Mouse (Mus musculus): ENCODE results near the gene Olfr646.

Gene Olfr646

DNA sequence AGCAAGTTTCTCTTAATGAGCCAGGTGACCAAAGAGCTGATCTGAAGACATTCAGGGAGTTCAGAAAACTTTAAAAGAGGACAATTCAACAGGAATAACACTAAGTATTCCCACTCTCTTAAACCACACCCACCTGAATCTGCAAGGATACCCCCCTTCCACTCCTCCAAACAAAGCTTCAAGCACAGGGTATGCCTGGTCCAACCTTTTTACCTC, at the start of gene Olfr646:
Gene Olfr646, plus strand, starts transcription at position 117 of the 216 bp plus-strand sequence.
- DNase-seq (ENCODE audit: low read depth in 2 of 2, low spot score in 2 of 2), result no peak

DNA sequence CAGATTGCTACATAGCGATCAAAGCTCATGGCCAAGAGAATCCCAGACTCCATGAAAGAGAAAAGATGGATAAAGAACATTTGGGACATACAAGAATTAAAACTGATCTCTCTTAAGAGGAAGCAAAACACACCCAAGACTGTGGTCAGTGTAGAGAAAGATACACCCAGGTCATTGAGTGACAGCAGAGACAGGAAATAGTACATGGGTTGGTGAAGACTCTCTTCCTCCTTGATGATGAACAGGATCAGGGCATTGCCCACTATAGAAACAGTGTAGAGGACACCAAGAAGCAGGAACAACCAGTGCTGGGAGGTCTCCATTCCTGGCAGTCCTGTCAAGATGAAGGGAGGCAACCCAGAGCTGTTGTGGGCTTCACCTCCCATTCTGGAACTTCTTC, 45.5 kb upstream of the Olfr646 start:
- no peak for DNase-seq (ENCODE audit: low read depth in 2 of 2, low spot score in 2 of 2)

DNA sequence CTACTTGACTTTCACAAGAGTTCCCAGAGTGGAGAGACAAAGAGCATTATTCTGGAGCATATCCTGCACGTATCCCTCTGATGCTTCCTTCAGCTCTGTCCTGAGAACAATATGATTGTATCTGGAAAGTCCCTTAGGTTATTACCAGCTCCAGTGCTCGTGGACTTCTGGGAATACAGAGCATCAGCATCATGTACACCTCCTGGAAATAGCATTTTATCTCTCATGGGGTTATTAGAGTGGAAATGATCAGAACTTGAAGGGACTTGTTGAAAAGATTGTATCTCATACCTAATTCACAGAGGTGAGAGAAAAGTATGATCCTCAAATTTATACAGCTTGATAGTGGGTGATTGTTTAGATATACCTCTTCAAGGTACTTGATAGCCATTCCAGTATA, 43.3 kb upstream of the Olfr646 start, which contains the start of gene 4930516K23Rik:
Gene 4930516K23Rik, minus strand, starts transcription at position 101 of the 400 bp plus-strand sequence.
- no peak for DNase-seq (ENCODE audit: low read depth in 2 of 2, low spot score in 2 of 2)

DNA sequence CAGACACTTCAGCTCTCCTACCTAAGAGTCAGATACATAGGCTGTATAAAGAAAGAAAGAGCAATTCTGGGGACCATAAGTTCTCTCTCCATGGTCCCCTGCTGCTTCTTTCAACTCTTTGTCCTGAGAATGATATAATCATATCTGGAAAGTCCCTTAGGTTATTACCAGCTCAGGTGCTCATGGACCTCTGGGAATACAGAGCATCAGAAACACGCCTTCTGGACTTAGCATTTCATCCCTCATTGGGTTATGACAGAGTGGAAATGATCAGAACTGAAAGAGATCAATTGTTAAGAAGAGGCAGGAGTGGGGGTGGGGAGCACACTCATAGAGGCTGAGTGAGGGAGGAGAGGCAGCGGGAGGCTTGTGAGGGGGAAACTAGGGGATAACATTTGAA, 32.9 kb upstream of the Olfr646 start, which contains the start of gene Olfr644:
Gene Olfr644, minus strand, starts transcription at position 101 of the 400 bp plus-strand sequence.
- DNase-seq (ENCODE audit: low read depth in 2 of 2, low spot score in 2 of 2), result no peak

DNA sequence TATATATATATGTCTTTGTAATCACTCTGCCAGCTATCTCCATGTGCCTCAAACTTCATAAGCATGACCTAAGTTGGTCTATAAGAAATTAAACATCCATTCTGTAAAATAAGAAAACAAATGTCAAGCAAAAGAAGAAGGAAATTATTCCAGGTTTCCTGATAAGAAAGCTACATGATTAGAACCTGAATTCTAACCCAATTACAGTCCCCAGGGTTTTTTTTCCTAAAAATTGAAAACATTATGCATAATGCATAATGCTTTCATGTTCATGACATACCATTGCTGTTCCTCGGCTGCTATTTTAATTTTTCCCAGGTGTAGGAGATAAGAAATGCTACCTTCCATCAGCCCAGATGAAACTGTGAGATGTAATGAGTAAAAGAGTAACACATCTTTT, 19.3 kb upstream of the Olfr646 start, which contains the start of gene Olfr645:
Gene Olfr645, minus strand, starts transcription at position 101 of the 400 bp plus-strand sequence.
- DNase-seq (ENCODE audit: low read depth in 2 of 2, low spot score in 2 of 2), result no peak

DNA sequence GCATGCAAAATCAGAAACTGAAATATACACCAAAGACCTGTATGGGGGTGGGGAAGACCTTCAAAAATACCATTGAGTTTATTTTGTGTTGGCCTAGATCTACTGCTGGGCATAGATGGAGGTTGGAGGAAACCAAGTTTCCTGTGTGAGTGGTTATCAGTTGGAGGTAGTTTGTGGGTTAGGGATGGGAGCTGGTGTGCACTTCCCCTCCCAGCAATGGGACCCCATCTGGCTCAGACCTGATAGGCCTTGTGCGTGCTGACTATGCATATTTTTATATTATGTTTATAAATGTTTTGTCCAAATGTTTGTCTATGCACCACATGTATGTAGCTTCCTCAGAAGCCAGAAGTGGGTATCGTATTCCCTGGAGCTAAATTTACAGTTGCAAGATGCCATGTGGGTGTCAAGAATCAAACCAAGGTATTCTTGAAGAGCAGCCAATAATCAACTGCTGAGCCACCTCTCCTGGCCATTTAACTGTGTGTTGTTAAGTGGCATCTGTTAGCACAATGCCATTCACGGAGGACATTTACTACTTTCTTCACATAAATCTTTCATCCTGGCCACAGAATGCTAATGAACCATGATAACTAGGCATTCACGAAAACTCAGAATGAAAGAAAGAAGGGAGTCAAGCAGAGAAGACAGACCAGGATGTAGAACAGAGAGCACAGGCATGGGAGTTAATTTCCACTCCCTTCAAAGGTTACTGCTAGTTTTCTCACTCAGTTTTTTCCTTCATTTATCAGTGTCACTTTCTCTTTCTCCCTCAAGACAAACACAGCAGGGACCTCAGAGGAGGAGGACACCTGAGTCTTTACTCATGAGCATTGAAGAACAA, 538 bp upstream of the Olfr646 start:
- no peak for DNase-seq (ENCODE audit: low read depth in 2 of 2, low spot score in 2 of 2)

DNA sequence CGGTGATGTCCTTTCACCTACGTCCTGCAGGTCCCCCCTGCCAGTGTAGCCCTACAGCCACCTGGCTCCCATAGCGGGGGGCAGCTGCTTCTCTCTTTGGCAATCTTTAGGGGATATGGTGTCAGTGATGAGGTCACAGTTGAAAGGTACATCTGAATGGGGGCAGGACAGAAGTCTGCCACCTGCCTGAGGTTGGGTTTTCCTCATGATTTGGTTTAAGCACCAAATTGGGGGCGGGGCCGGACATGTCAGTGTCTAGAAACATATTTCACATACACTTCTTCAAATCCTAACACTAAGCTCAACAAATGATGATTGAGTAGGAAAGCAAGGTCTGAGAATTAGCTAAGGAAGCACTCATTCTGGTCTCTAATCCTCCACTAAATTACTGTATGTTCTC, 25.1 kb downstream of the Olfr646 start, which contains the start of gene Ubqln5:
Gene Ubqln5, minus strand, starts transcription at position 101 of the 400 bp plus-strand sequence.
- no peak for DNase-seq (ENCODE audit: low read depth in 2 of 2, low spot score in 2 of 2)

DNA sequence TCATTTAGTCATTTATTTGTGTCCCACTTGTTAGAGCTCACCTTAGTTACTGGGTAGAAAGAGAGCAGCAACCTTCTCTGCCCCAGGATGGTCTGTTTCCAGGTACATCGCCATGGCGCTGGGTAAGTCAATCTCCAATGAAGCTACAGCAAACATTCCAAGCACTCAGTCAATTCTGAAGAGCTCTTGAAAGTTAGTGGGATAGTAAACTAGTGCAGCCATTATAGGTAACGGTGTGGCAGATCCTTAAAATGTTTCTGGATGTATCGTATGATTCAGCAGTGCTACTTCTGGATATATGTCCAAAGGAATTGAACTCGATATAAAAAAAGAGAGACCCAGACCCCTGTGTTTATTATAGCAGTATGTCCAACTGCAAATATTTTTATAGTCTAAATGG, 32.6 kb downstream of the Olfr646 start, which contains the start of gene Olfr643:
Gene Olfr643, minus strand, starts transcription at position 101 of the 400 bp plus-strand sequence.
- no peak for DNase-seq (ENCODE audit: low read depth in 2 of 2, low spot score in 2 of 2)

DNA sequence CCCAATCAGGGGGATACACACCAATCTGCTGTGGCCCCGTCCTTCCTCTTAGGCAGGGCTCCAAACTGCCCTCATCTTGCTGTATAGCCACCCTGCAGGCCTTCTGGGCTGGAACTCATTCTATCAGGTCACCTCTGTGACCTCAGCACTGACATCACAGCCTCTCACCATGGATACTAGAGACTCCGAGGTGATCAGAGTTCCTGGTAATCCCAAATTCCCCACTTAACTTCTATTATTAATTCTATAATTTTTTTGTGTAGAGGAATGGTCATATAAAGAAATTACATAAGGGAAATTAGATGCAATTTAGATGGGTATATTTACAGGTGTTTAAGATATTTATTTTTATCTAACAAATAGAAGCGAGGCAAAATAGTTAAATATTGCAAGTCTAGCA, 38.5 kb downstream of the Olfr646 start, which contains the start of gene Ubqln3:
Gene Ubqln3, minus strand, starts transcription at position 101 of the 400 bp plus-strand sequence.
- no peak for DNase-seq (ENCODE audit: low read depth in 2 of 2, low spot score in 2 of 2)

DNA sequence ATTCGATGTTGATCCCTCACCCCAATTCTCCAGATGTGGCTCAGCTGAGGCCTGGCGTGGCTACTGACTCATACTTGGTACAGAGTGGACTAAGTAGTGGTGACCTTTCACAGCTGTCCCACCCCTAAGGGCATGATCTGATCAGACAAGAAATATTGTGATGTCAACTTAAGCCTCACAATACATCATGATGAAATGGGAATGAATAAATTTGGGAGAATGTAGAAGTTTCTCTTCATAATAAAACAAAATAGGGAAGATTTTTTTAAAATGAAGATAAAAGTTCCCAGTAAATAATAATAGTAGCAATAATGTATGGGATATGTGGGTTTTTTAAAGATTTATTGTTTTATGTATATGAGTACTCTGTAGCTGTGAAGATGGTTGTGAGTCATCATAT, 45.8 kb downstream of the Olfr646 start, which contains the start of gene Ubqlnl:
Gene Ubqlnl, minus strand, starts transcription at position 101 of the 400 bp plus-strand sequence.
- DNase-seq (ENCODE audit: low read depth in 2 of 2, low spot score in 2 of 2), result no peak

Measured in CD8-positive naive resting alpha-beta T cell, adult 2 months (primary cell).